Mouse (Mus musculus) T-helper 1 cell (primary cell): ENCODE results near the gene Eef2k.

Experiments used
- in situ Hi-C: fragments of 300-600 bp; cut with MboI, MseI; formaldehyde crosslinking; loops from one replicate; pipeline ENCODE4 v1.15.1; 2025; ENCODE audit warnings: high pct_unique_total_duplicates

The Eef2k gene

DNA sequence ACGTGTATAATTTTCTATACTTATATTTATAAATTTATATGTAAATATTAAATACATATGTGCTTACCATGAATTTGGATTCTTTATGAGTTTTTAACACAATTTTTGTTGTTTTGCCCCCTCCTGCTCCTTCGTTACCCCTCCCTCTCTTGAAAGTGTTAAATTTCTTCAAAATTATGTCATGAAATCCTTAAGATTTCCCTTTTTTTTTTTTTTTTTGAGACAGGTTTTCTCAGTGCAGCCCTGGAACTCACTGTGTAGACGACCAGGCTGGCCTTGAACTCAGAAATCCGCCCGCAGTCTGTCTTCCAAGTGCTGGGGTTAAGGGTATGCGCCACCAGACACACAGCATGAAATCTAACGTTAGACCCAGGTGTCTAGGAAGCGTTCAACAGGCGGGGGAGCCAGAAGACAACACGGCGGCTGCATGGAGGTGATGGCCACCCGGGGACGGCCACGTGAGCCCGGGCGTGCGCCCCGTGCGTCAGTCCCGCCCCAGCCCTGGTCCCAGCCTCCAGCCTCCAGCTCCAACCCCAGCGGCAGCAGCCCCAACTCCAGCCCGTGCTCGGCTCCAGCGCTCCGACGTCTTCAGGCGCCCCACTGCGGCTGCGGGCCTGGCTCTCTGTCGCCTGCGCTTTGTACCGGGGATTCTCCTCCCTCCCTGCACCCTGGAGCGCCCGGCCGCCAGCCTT is at the start of gene Eef2k:
Gene Eef2k (plus strand): TSS at position 487 of the 692 bp plus-strand sequence.
- in situ Hi-C loops: no loop called here

- in situ Hi-C loops: no loop called here
Observed at GRCm38 (mm10) chr7:120795544-120795943, 47.1 kb upstream of the Eef2k start.

DNA sequence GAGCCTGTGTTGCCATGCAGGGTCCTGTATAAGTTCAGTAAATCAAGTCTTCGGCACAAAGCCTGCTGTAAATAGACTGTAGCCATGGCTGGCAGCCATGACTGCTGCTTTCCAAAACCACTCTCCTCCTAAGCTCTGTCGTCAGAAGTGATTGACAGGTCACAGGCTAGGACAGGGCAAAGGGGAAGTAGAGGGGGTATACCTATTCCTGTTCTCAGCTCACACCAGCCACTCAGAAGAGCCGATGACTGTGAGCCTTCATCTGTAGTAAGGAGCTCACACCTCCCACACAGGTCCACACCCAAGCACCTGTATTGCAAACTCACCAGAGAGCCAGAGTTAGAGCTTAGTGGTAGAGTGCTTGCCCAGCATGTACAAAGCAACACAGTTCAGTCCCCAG is 46.3 kb upstream of the Eef2k start:
- in situ Hi-C loops: no loop called here

DNA sequence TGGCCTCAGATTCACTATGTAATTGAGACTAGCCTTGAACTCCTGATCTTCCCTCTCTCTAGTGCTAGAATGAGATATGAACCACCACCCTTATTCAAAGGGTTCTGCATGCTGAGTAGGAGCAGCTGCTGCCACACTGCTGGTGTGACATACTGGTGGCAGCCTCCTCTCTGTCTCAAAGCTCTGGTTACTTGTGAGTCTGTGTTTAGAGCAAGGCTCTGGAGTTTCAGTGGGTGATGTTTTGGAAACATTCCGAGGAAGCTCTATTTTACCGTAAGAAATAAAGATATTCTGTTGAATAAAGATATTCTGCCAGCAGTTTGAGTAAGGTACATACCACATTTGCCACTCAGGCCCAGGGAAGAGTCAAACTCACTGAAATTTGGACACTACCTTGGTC is 39.4 kb upstream of the Eef2k start:
- in situ Hi-C loops: no loop called here

- in situ Hi-C loops: no loop called here
Observed at GRCm38 (mm10) chr7:120809705-120810104, 32.9 kb upstream of the Eef2k start.

DNA sequence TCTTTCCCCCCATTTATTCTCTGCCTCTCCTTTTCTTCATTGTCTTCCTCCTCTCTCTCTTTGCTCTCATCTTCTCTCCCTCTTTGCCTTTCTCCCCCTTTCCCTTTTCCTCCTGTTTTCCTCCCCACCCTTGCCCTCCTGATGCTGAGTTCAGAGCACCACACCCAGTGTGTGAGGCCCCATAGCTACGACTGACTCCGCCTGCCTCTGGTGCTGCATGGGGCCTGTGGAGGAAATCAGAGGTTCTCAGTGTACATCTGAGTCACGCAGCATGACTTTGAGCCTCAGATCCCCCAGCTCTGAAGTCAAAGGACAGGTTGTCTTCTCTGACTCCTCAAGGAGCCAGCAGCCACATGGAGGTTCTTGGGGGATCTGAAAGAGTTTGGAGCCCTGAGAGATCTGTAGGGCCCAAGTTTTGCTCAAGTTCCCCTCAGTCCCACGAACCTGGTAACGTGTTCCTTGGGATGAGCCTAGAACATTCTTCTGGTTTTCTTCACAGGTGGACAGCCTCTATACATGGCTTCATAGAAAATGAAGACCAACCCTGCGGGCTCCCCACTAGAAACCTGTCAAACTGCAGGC is 30.7 kb upstream of the Eef2k start, which contains the start of gene Gm5737:
Gene Gm5737 (plus strand): TSS at position 532 of the 582 bp plus-strand sequence.
- in situ Hi-C loops: no loop called here

DNA sequence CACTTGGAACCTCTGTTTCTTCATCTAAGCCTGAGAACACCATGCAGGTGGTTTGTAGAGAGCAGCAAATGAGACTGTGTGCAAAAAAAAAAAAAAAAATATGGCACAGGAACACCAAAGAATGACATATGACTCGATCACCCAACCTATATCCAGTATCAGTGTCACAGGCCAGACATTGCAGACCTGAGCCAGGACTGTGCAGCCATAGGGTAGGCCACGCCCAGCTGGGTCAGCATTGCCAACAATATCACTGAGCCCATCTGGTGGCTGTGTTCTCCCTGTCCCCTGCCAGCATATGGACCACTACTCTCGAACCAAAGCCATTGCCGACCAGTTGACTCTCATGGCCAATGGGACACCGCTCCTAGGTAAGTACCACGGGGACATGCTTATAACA is 25.1 kb upstream of the Eef2k start:
- in situ Hi-C loops: no loop called here

DNA sequence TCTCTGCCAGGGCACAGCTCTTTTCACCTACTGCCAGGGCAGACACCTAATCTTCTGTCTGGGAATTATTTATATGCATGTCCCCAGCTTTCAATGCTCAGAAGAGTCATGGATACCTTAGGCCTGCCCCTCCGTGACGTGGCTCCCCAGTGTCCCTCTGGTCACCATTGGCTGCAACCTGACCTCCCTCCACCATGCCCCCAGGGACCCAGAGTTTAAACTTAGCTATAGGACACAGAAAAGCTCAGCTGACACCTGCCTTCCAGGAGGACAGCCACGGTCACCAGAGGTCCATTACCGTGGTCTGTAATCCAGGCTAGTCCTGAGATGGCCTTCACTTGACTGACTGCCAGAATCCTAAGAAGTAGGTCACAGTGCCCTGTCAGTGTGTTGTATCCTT is 23.2 kb upstream of the Eef2k start:
- in situ Hi-C loops: no loop called here

- in situ Hi-C loops: loop anchor here (5.0 kb wide), 2 partner anchors 56 to 151 kb away; partner anchors contain the start of gene Pdzd9
Observed at GRCm38 (mm10) chr7:120823248-120823647, 19.4 kb upstream of the Eef2k start.

DNA sequence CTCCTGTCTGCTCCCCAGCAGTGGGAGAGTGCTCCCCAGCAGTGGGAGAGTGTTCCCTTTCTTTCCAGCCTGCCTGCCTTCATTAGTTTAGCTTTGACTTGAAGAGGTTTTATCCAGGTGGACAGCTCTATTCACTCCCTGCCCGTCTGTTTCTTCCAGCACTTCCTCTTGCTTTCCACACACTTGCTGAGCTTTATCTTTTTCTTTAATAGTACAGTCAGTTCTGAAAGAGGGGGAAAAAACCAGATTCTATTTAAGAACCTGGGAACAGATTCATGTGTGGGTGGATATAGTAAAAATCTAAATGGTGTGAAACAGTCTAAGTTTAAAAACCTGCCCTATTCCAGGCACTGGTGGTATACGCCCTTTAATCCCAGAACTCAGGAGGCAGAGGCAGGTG is 17.5 kb upstream of the Eef2k start:
- in situ Hi-C loops: loop anchor here (5.0 kb wide), 1 partner anchor 193 kb away; no protein-coding TSS in a partner anchor

DNA sequence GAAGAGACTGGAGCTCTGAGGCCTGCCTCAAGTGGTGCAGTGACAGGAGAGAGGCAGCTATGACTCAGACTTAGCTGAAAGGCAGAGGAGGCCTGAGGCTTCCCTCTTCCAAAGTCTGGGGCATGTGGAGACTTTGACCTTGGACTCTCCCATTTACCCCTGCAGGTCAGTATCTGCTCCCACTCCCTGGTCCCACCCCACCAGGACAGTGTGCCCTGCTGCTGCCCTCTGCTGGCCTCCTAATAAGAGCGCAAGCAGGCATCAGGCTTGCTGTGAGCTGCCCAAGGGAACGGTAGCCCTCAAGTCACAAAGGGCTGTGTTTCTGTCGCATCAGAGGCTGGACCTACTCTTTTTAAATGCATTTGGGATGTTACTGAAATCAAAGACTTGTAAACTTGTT is 16.2 kb upstream of the Eef2k start:
- in situ Hi-C loops: loop anchor here (5.0 kb wide), 1 partner anchor 194 kb away; no protein-coding TSS in a partner anchor

DNA sequence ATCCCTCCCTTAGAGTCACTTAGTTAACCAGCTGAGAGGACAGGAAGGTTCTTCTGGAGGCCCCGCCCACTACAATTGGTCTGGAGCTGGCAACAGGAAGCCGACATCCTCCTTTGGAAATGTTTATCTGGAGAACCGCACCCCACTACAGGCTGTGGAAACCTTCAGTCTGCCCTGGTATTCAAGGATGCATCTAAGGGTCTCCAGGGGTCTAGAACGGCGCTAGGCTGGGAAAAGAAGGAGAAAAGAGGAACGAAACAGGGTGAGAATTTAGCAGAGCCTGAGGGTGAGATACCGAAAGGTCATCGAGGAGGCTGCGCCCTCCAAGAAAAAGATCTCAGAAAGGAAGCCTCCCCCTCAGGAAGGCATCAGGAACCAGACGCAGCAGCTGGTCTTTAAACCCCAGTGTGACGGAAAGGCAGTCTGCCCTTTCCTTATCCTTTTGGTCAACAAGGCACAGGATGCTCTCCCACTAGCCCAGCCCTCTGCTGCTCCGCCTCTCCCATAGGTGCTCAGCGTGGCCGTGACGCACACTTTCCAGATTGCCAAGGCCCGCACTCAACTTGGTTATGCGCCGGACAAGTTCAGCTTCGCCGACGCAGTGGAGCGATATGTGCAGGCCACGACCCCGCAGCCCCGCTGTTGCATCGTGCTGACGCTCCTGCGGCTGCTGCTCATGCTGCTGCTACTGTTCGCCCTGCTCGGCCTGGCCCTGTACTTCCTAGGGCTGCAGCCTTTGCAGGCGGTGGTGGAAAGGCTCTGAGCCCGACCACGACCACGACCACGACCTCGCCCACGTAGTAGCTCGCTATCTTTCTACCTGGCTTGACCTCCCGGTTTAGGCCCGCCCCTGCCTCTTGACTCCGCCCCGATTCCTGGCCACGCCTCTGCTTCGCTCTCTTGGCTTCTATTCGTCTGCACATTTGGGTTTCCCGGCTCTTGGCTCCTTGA is 11.9 kb upstream of the Eef2k start:
- in situ Hi-C loops: no loop called here

DNA sequence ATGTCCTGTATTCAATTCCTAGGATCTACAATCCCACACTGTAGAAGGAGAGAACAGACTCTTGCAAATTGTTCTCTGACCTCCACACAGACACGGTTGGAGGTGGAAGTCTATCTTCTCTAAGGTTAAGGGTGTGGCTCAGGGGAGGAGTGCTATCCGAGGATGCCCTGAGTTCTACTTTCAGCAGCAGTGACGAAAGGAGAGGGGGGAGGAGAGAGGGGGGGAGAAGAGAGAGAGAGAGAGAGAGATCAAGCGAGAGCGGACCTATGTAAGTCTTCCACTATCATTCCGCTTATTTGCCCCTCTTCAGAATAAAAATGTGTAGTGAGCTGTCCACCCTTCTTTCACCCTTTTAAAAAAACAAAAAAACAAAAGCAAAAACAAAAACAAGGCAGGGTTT is 8.2 kb upstream of the Eef2k start:
- in situ Hi-C loops: no loop called here

DNA sequence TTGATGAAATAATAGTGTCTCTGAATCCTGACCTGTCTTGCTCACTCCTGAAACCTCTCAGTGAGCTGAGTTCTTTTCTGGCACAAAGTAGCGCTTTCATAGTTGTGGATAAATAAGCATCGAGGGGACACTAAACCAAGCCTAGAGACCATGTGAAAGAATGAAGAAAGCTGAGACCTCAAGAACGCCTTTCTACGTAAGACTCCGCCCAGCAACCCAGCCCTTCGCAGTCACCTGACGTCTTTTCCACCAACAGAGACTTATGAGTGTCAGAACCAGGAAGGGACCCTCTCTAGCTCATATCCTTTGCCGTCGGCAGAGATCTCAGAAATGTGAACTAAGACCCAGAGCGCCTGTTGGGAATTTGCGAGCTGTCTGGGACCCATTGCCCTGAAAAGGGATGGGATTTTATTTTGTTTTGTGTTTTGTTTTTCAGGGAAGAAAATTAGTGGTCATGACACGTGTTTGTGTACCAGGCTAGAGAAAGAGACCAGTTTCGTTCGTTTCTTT is 7.7 kb upstream of the Eef2k start:
- in situ Hi-C loops: loop anchor here (5.0 kb wide), 2 partner anchors 77 to 197 kb away; partner anchors contain the start of gene Mettl9

DNA sequence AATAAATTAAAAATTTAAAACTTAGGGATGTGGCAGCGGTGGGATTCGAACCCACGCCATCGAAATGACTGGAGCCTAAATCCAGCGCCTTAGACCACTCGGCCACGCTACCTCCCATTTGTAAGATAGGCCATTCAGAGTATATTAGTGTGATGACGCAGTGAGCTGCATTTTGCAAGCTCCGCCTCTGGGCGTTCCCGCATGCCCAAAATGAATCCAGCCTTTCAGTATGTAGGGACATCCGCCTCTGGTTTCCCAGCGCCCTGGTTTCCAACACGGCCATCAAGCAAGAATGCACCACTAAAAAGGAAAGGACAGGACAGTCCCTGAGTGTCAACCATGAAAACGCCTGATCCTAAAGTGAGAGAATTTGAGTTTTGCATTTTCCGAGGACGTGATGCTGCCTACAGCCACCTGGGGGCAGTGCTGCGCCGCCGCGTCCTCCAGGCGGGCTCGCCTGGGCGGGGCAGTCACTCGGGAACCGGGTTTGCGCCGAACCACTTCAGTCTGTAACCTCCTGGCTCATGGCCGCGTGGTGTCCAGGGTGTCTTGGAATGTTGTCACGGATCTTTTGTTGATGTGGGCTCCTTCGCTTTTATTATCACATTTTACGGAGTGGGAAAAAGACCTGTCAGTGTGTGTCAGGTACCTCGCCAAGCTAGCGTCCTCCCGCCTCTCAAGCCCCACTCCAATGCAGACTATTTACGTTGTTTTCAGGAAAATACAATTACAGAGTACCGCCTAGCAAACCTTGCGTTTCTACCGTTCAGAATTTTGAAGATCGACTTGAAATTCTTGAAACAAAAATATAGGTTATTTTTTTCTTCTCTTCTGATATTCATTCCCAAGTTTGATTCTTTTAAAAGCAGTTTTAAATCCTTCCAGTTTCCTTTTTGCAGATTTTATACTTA is 6.9 kb upstream of the Eef2k start:
- in situ Hi-C loops: loop anchor here (5.0 kb wide), 2 partner anchors 77 to 197 kb away; partner anchors contain the start of gene Mettl9

- in situ Hi-C loops: loop anchor here (5.0 kb wide), 2 partner anchors 76 to 196 kb away; partner anchors contain the start of gene Mettl9
Observed at GRCm38 (mm10) chr7:120836361-120836760, 6.3 kb upstream of the Eef2k start.

- in situ Hi-C loops: loop anchor here (5.0 kb wide), 2 partner anchors 74 to 194 kb away; partner anchors contain the start of gene Mettl9
Observed at GRCm38 (mm10) chr7:120838436-120839160, 4.0 kb upstream of the Eef2k start.

GRCm38 (mm10) chr7:120839786-120840185 is 2.8 kb upstream of the Eef2k start:
- in situ Hi-C loops: loop anchor here (5.0 kb wide), 2 partner anchors 73 to 193 kb away; partner anchors contain the start of gene Mettl9

GRCm38 (mm10) chr7:120843037-120843621 is 498 bp downstream of the Eef2k start:
- in situ Hi-C loops: no loop called here
